Mouse (Mus musculus): ENCODE data around the gene Trip4.

The Trip4 gene

GRCm38 (mm10) chr9:65834628-65835354 is 73.8 kb downstream of the Trip4 start:
- DNase-seq (ENCODE audit: low read depth, low spot score), result no peak

- DNase-seq (ENCODE audit: low read depth, low spot score), result no peak
Observed at GRCm38 (mm10) chr9:65833640-65834039, 75.0 kb downstream of the Trip4 start.

- DNase-seq (ENCODE audit: low read depth, low spot score), result no peak
Observed at GRCm38 (mm10) chr9:65833230-65833629, 75.4 kb downstream of the Trip4 start.

- DNase-seq (ENCODE audit: low read depth, low spot score), result no peak
Observed at GRCm38 (mm10) chr9:65832041-65832440, 76.6 kb downstream of the Trip4 start.

GRCm38 (mm10) chr9:65831164-65831563 is 77.4 kb downstream of the Trip4 start:
- no peak for DNase-seq (ENCODE audit: low read depth, low spot score)

- no peak for DNase-seq (ENCODE audit: low read depth, low spot score)
Observed at GRCm38 (mm10) chr9:65830255-65830654, 78.3 kb downstream of the Trip4 start.

GRCm38 (mm10) chr9:65829410-65829809 is 79.2 kb downstream of the Trip4 start:
- DNase-seq (ENCODE audit: low read depth, low spot score), result no peak

- DNase-seq (ENCODE audit: low read depth, low spot score), result no peak
Observed at GRCm38 (mm10) chr9:65828511-65828910, 80.1 kb downstream of the Trip4 start.

- no peak for DNase-seq (ENCODE audit: low read depth, low spot score)
Observed at GRCm38 (mm10) chr9:65828016-65828403, 80.6 kb downstream of the Trip4 start.

- DNase-seq (ENCODE audit: low read depth, low spot score), result peak; percentile 84
Observed at GRCm38 (mm10) chr9:65827344-65828015, 81.1 kb downstream of the Trip4 start, which contains the start of gene Zfp609. Gene Zfp609, minus strand, starts transcription at chr9:65827564.

- DNase-seq (ENCODE audit: low read depth, low spot score), result no peak
Observed at GRCm38 (mm10) chr9:65826588-65827343, 81.8 kb downstream of the Trip4 start.

GRCm38 (mm10) chr9:65826226-65826587 is 82.4 kb downstream of the Trip4 start:
- DNase-seq (ENCODE audit: low read depth, low spot score), result no peak

- DNase-seq (ENCODE audit: low read depth, low spot score), result no peak
Observed at GRCm38 (mm10) chr9:65823716-65824462, 84.7 kb downstream of the Trip4 start.

- DNase-seq (ENCODE audit: low read depth, low spot score), result no peak
Observed at GRCm38 (mm10) chr9:65822011-65822410, 86.6 kb downstream of the Trip4 start.

GRCm38 (mm10) chr9:65820301-65820700 is 88.3 kb downstream of the Trip4 start:
- no peak for DNase-seq (ENCODE audit: low read depth, low spot score)

GRCm38 (mm10) chr9:65818402-65818801 is 90.2 kb downstream of the Trip4 start:
- DNase-seq (ENCODE audit: low read depth, low spot score), result no peak

- no peak for DNase-seq (ENCODE audit: low read depth, low spot score)
Observed at GRCm38 (mm10) chr9:65812841-65813240, 95.8 kb downstream of the Trip4 start.

- no peak for DNase-seq (ENCODE audit: low read depth, low spot score)
Observed at GRCm38 (mm10) chr9:65811784-65812183, 96.8 kb downstream of the Trip4 start.

GRCm38 (mm10) chr9:65807818-65808217 is 100.8 kb downstream of the Trip4 start:
- DNase-seq (ENCODE audit: low read depth, low spot score), result no peak

GRCm38 (mm10) chr9:65807251-65807650 is 101.3 kb downstream of the Trip4 start:
- DNase-seq (ENCODE audit: low read depth, low spot score), result no peak

- DNase-seq (ENCODE audit: low read depth, low spot score), result no peak
Observed at GRCm38 (mm10) chr9:65799770-65800169, 108.8 kb downstream of the Trip4 start.

GRCm38 (mm10) chr9:65795651-65796050 is 112.9 kb downstream of the Trip4 start:
- DNase-seq (ENCODE audit: low read depth, low spot score), result no peak

All from brain, embryonic 18.5 days (tissue).